Mouse (Mus musculus): Measurements from ENCODE around the gene Ecsit. TPM values are rescaled to one million over a fixed set of nuclear protein-coding genes. Genes with fewer than 3 reads are reported as not detected.

Ecsit gene
- polyA plus RNA-seq (2015; fragmentation: Nextera tagmentation; extraction: Ambion mirVana): 43.5 and 43.9 TPM in 2 replicates

DNA sequence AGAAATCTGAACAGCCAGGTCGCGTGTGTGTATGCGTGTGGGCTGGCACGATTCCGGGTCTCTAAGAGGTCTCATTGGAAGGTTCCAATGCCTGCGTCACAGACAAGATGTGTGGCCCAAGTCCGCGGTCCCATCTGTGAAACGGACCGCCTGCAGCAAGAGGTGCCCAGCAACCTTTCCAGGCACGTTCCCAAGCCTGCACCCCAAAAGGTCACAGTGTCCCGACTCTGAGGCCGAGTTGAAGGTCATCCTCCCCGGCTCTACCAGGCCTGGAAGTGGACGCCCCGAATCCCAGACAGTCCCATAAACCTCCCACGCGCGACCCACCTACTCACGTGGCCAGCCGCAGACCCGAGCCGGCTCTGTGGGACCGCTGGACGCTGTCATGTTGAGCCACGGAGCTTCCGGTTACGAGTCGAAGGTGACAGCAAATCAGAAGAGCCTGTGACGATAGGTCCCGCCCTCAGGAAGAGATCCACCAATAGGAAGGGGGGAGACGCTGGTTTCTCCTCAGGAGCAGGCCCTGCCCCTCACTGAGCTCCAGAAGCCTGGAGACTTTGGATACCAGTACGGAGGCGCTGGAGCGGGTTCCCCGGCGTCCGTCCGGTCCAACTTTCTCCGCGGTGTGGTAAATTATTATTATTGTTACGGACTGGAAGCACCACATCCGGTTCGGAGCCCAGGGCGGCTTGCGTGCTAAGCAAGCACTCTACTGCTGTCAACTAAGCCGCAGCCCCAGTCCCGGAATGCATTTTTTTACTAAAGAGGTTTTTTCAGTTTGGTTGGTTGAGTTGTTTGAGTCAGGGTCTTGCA, at the start of gene Ecsit:
Ecsit (minus strand) TSS at position 417 of the 813 bp plus-strand sequence.
- under 1% methylated on average over 48 of the region's 48 CpGs for WGBS
- ATAC-seq (ENCODE audit: insufficient read depth, low FRiP score): peak; percentile 99

DNA sequence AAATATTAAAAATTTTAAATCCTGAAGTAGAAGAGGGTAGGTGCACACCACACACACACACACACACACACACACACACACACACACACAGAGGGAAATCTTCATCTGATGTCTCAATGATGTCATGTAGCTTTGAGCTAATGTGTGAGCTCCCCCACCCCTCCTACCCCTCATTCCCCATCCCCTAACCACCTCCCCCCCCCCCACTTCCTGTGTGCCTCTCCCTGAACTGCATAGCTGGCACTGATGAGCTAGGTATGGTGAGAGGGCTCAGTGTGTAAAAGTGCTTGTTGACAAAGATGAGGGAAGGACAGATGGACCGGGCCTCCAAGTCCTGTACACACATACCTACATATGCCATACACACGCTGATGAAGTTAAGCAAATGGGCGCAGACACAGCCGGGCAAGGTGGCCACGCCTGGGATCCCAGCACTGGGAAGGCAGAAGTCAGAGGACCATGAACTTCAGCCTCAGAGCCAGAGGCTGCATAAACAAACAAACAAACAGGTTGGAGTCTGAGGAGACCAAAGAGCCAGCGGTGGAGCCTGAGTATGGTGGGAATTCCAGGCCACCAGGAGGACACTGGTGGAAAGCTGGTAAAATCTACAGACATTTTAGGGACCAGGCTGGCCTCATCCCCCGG, 49.1 kb upstream of the Ecsit start:
- Histone ChIP-seq H3K9me3 (replicated peaks; ENCODE audit: control insufficient read depth, low read length) (no peaks in the 10 kb centered on the region), H3K9ac (ENCODE audit: low read length) (no peak overlapping the region), H3K27ac (ENCODE audit: low read length) (no peak overlapping the region), H3K27me3 (ENCODE audit: control insufficient read depth, insufficient read depth, low read length) (no peaks in the 10 kb centered on the region; the same call in 1 of the 2 replicates), H3K4me2 (ENCODE audit: low read depth, low read length) (no peak overlapping the region), H3K36me3 (ENCODE audit: control insufficient read depth, insufficient read depth, low read length) (no peaks in the 10 kb centered on the region), H3K4me1 (ENCODE audit: control insufficient read depth, insufficient read depth, low read length) (peaks cover 23% of the 10 kb centered on the region), H3K4me3 (replicated peaks; ENCODE audit: low read length) (no peak overlapping the region)
- WGBS: 74% methylated on average over 7 of the region's 7 CpGs
- ATAC-seq (ENCODE audit: insufficient read depth, low FRiP score): no peak

More for the DNA sequence above, at the start of gene Ecsit:
- Histone ChIP-seq H3K27ac (ENCODE audit: low read length) (peak within 1 kb of the TSS; percentile 94), H3K4me2 (ENCODE audit: low read depth, low read length) (peak within 1 kb of the TSS; percentile 75), H3K4me1 (ENCODE audit: control insufficient read depth, insufficient read depth, low read length) (peaks cover 8% of the 10 kb centered on the region; the same call in 1 of the 2 replicates), H3K9me3 (replicated peaks; ENCODE audit: control insufficient read depth, low read length) (no peaks in the 10 kb centered on the region), H3K9ac (ENCODE audit: low read length) (peak within 1 kb of the TSS; percentile 83), H3K36me3 (ENCODE audit: control insufficient read depth, insufficient read depth, low read length) (0 out of 2 replicates have a peak, but pooled peaks cover 4% of the 10 kb centered on the region), H3K4me3 (replicated peaks; ENCODE audit: low read length) (peak within 1 kb of the TSS; percentile 88), H3K27me3 (ENCODE audit: control insufficient read depth, insufficient read depth, low read length) (no peaks in the 10 kb centered on the region)

GRCm38 (mm10) chr9:22132220-22132619, 47.0 kb upstream of the Ecsit start:
- ATAC-seq (ENCODE audit: insufficient read depth, low FRiP score): peak; percentile 42; the same call in 1 of the 2 replicates
- WGBS: 34% methylated on average over 11 of the region's 11 CpGs
- H3K27ac ChIP-seq (ENCODE audit: low read length): peak overlapping the region; percentile 79; the same call in 1 of the 2 replicates
- H3K9me3 ChIP-seq (replicated peaks; ENCODE audit: control insufficient read depth, low read length): no peaks in the 10 kb centered on the region
- H3K4me2 ChIP-seq (ENCODE audit: low read depth, low read length): peak overlapping the region; percentile 93
- peaks cover 19% of the 10 kb centered on the region for H3K4me1 ChIP-seq (ENCODE audit: control insufficient read depth, insufficient read depth, low read length)
- H3K36me3 ChIP-seq (ENCODE audit: control insufficient read depth, insufficient read depth, low read length): no peaks in the 10 kb centered on the region
- peak overlapping the region; percentile 53 for H3K4me3 ChIP-seq (replicated peaks; ENCODE audit: low read length)
- no peaks in the 10 kb centered on the region; the same call in 1 of the 2 replicates for H3K27me3 ChIP-seq (ENCODE audit: control insufficient read depth, insufficient read depth, low read length)
- H3K9ac ChIP-seq (ENCODE audit: low read length): peak overlapping the region; percentile 77

- H3K27ac ChIP-seq (ENCODE audit: low read length): peak overlapping the region; percentile 79
- peak; percentile 79 for ATAC-seq (ENCODE audit: insufficient read depth, low FRiP score)
- 1% methylated on average over 34 of the region's 35 CpGs for WGBS
These were observed 46.2 kb upstream of the Ecsit start for GRCm38 (mm10) chr9:22131226-22131981.

DNA sequence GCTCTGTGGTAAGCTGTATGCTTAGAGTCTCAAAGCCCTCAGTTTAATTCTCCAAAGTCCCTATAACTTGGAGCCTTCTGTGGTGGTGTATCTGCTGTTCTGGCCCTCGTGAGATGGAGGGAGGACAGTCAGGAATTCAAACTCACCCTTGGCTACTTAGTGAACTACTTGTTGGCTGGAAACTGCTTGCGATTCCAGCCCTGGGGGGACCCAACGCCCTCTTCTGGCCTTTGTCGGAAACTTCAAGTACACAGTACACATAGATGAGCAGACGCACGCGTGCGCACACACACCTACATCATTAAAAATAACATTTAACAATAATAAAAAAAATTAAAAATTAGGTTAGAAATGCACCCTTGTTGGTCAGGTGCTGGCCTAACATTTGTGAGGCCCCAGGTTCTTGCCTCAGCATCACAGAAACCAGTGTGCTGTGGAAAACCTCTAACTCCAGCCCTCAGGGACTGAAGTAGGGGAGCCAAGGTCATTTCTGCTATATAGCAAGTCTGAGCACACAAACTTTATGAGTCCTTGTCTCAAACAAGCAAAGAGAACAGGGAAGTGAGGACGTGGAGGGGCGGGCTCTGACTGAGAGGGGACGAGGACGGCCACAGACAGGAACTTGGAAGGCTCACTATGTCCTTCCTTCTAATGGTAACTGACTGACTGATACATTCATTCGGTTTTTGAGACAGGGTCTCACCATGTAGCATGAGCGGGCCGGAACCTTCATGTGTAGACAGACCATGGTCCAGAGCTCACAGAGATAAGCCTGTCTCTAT, 40.2 kb upstream of the Ecsit start:
- Histone ChIP-seq H3K27me3 (ENCODE audit: control insufficient read depth, insufficient read depth, low read length) (no peaks in the 10 kb centered on the region), H3K36me3 (ENCODE audit: control insufficient read depth, insufficient read depth, low read length) (no peaks in the 10 kb centered on the region), H3K4me3 (replicated peaks; ENCODE audit: low read length) (no peak overlapping the region), H3K9ac (ENCODE audit: low read length) (no peak overlapping the region), H3K9me3 (replicated peaks; ENCODE audit: control insufficient read depth, low read length) (no peaks in the 10 kb centered on the region), H3K4me1 (ENCODE audit: control insufficient read depth, insufficient read depth, low read length) (no peaks in the 10 kb centered on the region), H3K4me2 (ENCODE audit: low read depth, low read length) (no peak overlapping the region), H3K27ac (ENCODE audit: low read length) (no peak overlapping the region)
- no peak for ATAC-seq (ENCODE audit: insufficient read depth, low FRiP score)
- 86% methylated on average over 15 of the region's 15 CpGs for WGBS

More at GRCm38 (mm10) chr9:22131226-22131981, 46.2 kb upstream of the Ecsit start:
- Histone ChIP-seq H3K4me1 (ENCODE audit: control insufficient read depth, insufficient read depth, low read length) (peaks cover 13% of the 10 kb centered on the region), H3K9ac (ENCODE audit: low read length) (peak overlapping the region; percentile 77), H3K36me3 (ENCODE audit: control insufficient read depth, insufficient read depth, low read length) (no peaks in the 10 kb centered on the region), H3K9me3 (replicated peaks; ENCODE audit: control insufficient read depth, low read length) (no peaks in the 10 kb centered on the region), H3K4me2 (ENCODE audit: low read depth, low read length) (peak overlapping the region; percentile 93), H3K27me3 (ENCODE audit: control insufficient read depth, insufficient read depth, low read length) (no peaks in the 10 kb centered on the region; the same call in 1 of the 2 replicates), H3K4me3 (replicated peaks; ENCODE audit: low read length) (peak overlapping the region; percentile 53)

- 81% methylated on average over 3 of the region's 3 CpGs for WGBS
- no peaks in the 10 kb centered on the region for H3K36me3 ChIP-seq (ENCODE audit: control insufficient read depth, insufficient read depth, low read length)
- no peaks in the 10 kb centered on the region for H3K4me1 ChIP-seq (ENCODE audit: control insufficient read depth, insufficient read depth, low read length)
- H3K4me2 ChIP-seq (ENCODE audit: low read depth, low read length): no peak overlapping the region
- H3K27ac ChIP-seq (ENCODE audit: low read length): no peak overlapping the region
- H3K27me3 ChIP-seq (ENCODE audit: control insufficient read depth, insufficient read depth, low read length): no peaks in the 10 kb centered on the region
- no peak for ATAC-seq (ENCODE audit: insufficient read depth, low FRiP score)
- H3K9me3 ChIP-seq (replicated peaks; ENCODE audit: control insufficient read depth, low read length): no peaks in the 10 kb centered on the region
- H3K4me3 ChIP-seq (replicated peaks; ENCODE audit: low read length): no peak overlapping the region
- H3K9ac ChIP-seq (ENCODE audit: low read length): no peak overlapping the region
These were observed 38.9 kb upstream of the Ecsit start for GRCm38 (mm10) chr9:22124169-22124568.

GRCm38 (mm10) chr9:22123069-22123609, 37.9 kb upstream of the Ecsit start:
- Histone ChIP-seq H3K9me3 (replicated peaks; ENCODE audit: control insufficient read depth, low read length) (no peaks in the 10 kb centered on the region), H3K4me1 (ENCODE audit: control insufficient read depth, insufficient read depth, low read length) (no peaks in the 10 kb centered on the region), H3K27ac (ENCODE audit: low read length) (0 out of 2 replicates have a peak overlapping the region, but pooled peaks have one; percentile 36), H3K9ac (ENCODE audit: low read length) (no peak overlapping the region), H3K4me3 (replicated peaks; ENCODE audit: low read length) (no peak overlapping the region), H3K36me3 (ENCODE audit: control insufficient read depth, insufficient read depth, low read length) (no peaks in the 10 kb centered on the region), H3K4me2 (ENCODE audit: low read depth, low read length) (no peak overlapping the region), H3K27me3 (ENCODE audit: control insufficient read depth, insufficient read depth, low read length) (no peaks in the 10 kb centered on the region)
- WGBS: 73% methylated on average over 7 of the region's 7 CpGs
- ATAC-seq (ENCODE audit: insufficient read depth, low FRiP score): no peak

GRCm38 (mm10) chr9:22122005-22122404, 36.8 kb upstream of the Ecsit start:
- H3K4me3 ChIP-seq (replicated peaks; ENCODE audit: low read length): no peak overlapping the region
- H3K27me3 ChIP-seq (ENCODE audit: control insufficient read depth, insufficient read depth, low read length): no peaks in the 10 kb centered on the region
- ATAC-seq (ENCODE audit: insufficient read depth, low FRiP score): no peak
- 75% methylated on average over 3 of the region's 3 CpGs for WGBS
- no peaks in the 10 kb centered on the region for H3K36me3 ChIP-seq (ENCODE audit: control insufficient read depth, insufficient read depth, low read length)
- peaks cover 4% of the 10 kb centered on the region for H3K4me1 ChIP-seq (ENCODE audit: control insufficient read depth, insufficient read depth, low read length)
- H3K27ac ChIP-seq (ENCODE audit: low read length): no peak overlapping the region
- no peak overlapping the region for H3K4me2 ChIP-seq (ENCODE audit: low read depth, low read length)
- no peaks in the 10 kb centered on the region for H3K9me3 ChIP-seq (replicated peaks; ENCODE audit: control insufficient read depth, low read length)
- H3K9ac ChIP-seq (ENCODE audit: low read length): no peak overlapping the region

Data from stomach, embryonic 16.5 days (tissue).